Mouse (Mus musculus) testis, adult 2 months (tissue): ENCODE measurements around the gene Ntrk1.

Source experiments
- CTCF ChIP-seq: fragments of 200-500 bp; IDR thresholded peaks from 2 replicates; pipeline ENCODE4 v1.5.1; 2012; ENCODE audit warnings: low read depth, mild to moderate bottlenecking, inconsistent platforms, low read length, moderate library complexity; ENCODE audit not compliant: control insufficient read depth, insufficient read depth, insufficient replicate concordance
- POLR2A ChIP-seq: fragments of 200-500 bp; IDR thresholded peaks from 2 replicates; pipeline ENCODE4 v1.6.1; 2012; ENCODE audit warnings: low read depth, mild to moderate bottlenecking, inconsistent platforms, low read length, moderate library complexity; ENCODE audit not compliant: control insufficient read depth

DNA sequence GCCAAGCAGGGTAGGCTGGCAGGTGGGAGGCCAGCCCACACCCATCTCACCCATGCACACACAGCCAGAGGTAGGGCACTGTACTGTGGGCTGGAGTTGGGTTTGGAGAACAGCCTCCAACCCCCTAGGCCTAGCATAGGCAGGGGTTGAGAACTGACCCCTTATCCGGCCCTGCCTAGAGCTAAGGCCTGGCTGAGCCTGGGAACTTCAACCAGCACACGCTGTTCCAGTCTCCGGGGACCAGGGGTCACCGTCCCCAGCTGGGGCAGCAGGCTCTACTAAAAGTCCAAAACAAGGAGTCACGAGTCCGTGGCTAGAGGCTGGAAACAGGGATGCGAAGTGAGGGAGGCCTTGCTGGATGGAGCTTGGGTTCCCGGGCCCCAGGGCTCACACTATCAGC, 27.2 kb downstream of the Ntrk1 start:
- TF ChIP-seq CTCF (no peak), POLR2A (no peak)
